10 mouse cellular contexts compared by ENCODE assay signal in the genomic region with DNA sequence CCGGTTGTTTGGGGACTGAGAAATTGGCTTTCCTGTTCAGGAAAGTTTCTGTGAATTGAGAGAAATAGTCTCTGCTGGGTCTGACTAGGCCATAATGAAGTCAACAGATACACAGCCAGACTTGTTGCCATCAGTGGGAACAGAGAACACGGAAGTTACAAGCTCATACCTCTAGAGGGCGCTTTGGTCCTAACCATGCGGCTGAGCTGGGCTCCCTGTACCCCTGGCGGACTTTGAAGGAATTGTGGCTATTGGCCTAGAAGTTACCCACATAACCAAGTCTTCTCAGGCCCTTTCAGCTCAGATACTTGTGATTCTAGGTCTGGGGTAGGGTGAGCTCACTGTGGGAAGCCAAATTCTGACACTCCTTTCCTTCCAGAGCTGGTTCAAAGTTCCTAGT. TPM values are rescaled to one million over a fixed set of nuclear protein-coding genes. Genes with fewer than 3 reads are reported as not detected.
A peak's percentile ranks its signal among the peaks of the same experiment; 100 is the strongest.
DNase-seq lines count a peak whose midpoint lies in the region; ATAC-seq lines count a peak whose summit lies in the region.
"Had no signal": no experiment of that assay in that cellular context is flagged by ENCODE, and none has a peak within 500 bp of the region (broad histone marks: within the 10 kb centered on the region; RNA-seq: fewer than 3 reads in every experiment).

No protein-coding gene starts in this region.

- H3K27me3 ChIP-seq in hindbrain, embryonic 11.5 days (ENCODE audit: control insufficient read depth, insufficient read depth, low read length), result no peaks in the 10 kb centered on the region
- H3K27me3 ChIP-seq in hindbrain, embryonic 13.5 days, result no peaks in the 10 kb centered on the region
- H3K27me3 ChIP-seq: embryonic facial prominence, embryonic 12.5 days; stomach, embryonic 15.5 days had no signal

- WGBS in hindbrain, embryonic 11.5 days, result 4% methylated on average over 5 of the region's 5 CpGs
- 6% methylated on average over 5 of the region's 5 CpGs for WGBS in hindbrain, embryonic 13.5 days

- no peak for ATAC-seq in hindbrain, embryonic 11.5 days (ENCODE audit: low FRiP score)
- no peak for ATAC-seq in hindbrain, embryonic 13.5 days (ENCODE audit: low FRiP score)
- ATAC-seq in megakaryocyte progenitor cell, adult 5-6 weeks (replicated peaks; ENCODE audit: poor library complexity), result peak; percentile 88

- H3K4me1 ChIP-seq in hindbrain, embryonic 11.5 days (replicated peaks; ENCODE audit: control insufficient read depth, insufficient read depth, low read length), result no peaks in the 10 kb centered on the region
- H3K4me1 ChIP-seq in hindbrain, embryonic 13.5 days (replicated peaks), result peaks cover 5% of the 10 kb centered on the region; the same call in 1 of the 2 replicates
- H3K4me1 ChIP-seq: embryonic facial prominence, embryonic 12.5 days had no signal

- no peak overlapping the region for H3K9ac ChIP-seq in hindbrain, embryonic 11.5 days (ENCODE audit: low read depth, low read length)
- no peak overlapping the region for H3K9ac ChIP-seq in hindbrain, embryonic 13.5 days
- H3K9ac ChIP-seq: embryonic facial prominence, embryonic 12.5 days; stomach, embryonic 15.5 days had no signal

- H3K27ac ChIP-seq in hindbrain, embryonic 11.5 days (ENCODE audit: low read depth, low read length), result no peak overlapping the region
- no peak overlapping the region for H3K27ac ChIP-seq in hindbrain, embryonic 13.5 days
- H3K27ac ChIP-seq: stomach, embryonic 15.5 days had no signal

- H3K4me2 ChIP-seq in hindbrain, embryonic 11.5 days (replicated peaks; ENCODE audit: low read depth, low read length), result no peak overlapping the region
- no peak overlapping the region for H3K4me2 ChIP-seq in hindbrain, embryonic 13.5 days
- H3K4me2 ChIP-seq: embryonic facial prominence, embryonic 12.5 days; stomach, embryonic 15.5 days had no signal

- DNase-seq in hindbrain, embryonic 11.5 days (ENCODE audit: low spot score), result peak; percentile 79
- DNase-seq in adrenal gland, adult 8-10 months, result peak; percentile 63
- peak; percentile 91 for DNase-seq in embryo, embryonic 11 days
- DNase-seq in heart, postnatal 10 days, result peak; percentile 86 to 90
- DNase-seq in left cerebral cortex, adult 11 months (ENCODE audit: low spot score), result peak; percentile 51
- peak; percentile 55 to 83 for DNase-seq in spleen, postnatal 10 days (ENCODE audit: low spot score in 2 of 2)

- H3K36me3 ChIP-seq in hindbrain, embryonic 11.5 days (ENCODE audit: control insufficient read depth, insufficient read depth, low read length), result no peaks in the 10 kb centered on the region
- no peaks in the 10 kb centered on the region for H3K36me3 ChIP-seq in hindbrain, embryonic 13.5 days
- H3K36me3 ChIP-seq: embryonic facial prominence, embryonic 12.5 days; stomach, embryonic 15.5 days had no signal

- no peaks in the 10 kb centered on the region for H3K9me3 ChIP-seq in hindbrain, embryonic 11.5 days (ENCODE audit: control insufficient read depth, low read length)
- no peaks in the 10 kb centered on the region for H3K9me3 ChIP-seq in hindbrain, embryonic 13.5 days
- H3K9me3 ChIP-seq: stomach, embryonic 15.5 days had no signal

- H3K4me3 ChIP-seq in hindbrain, embryonic 11.5 days (ENCODE audit: low read depth, low read length), result no peak overlapping the region
- H3K4me3 ChIP-seq in hindbrain, embryonic 13.5 days, result no peak overlapping the region
- H3K4me3 ChIP-seq: embryonic facial prominence, embryonic 12.5 days; stomach, embryonic 15.5 days had no signal

- intact Hi-C loops in heart, postnatal 10 days (cut with DNase I), result loop anchor here (1.0 to 5.0 kb wide), 5 partner anchors 60 to 294 kb away; a partner anchor contains a TSS

RNA-seq across cellular contexts. Expression of a gene that starts 6.9 kb away (rescaled TPM):
- polyA plus RNA-seq in hindbrain, embryonic 11.5 days (2014; fragmentation: Nextera tagmentation; extraction: Ambion mirVana), result 0.21 TPM in 1 of 2 replicates, not detected in the other
- not detected in 2 replicates for polyA plus RNA-seq in hindbrain, embryonic 13.5 days (2015; fragmentation: Nextera tagmentation; extraction: Ambion mirVana)
- 1 to 10 TPM; 2.5 to 4.6 (median 3.9) TPM for total RNA-seq in adrenal gland, adult 8-10 months (2022)
- 1 to 10 TPM; 2.4 to 2.8 TPM for total RNA-seq in heart, postnatal 10 days (2021)
- not detected in 2 replicates for total RNA-seq in megakaryocyte progenitor cell, adult 5-6 weeks (2015)
- not detected in 2 replicates for total RNA-seq in megakaryocyte progenitor cell, adult 5-6 weeks (2017)
- polyA plus RNA-seq: embryonic facial prominence, embryonic 12.5 days had no signal

RNA-seq across cellular contexts. Expression of a gene that starts 21.8 kb away (rescaled TPM):
- polyA plus RNA-seq in hindbrain, embryonic 11.5 days (2014; fragmentation: Nextera tagmentation; extraction: Ambion mirVana), result 0.95 TPM in 1 of 2 replicates, not detected in the other
- polyA plus RNA-seq in hindbrain, embryonic 13.5 days (2015; fragmentation: Nextera tagmentation; extraction: Ambion mirVana), result 1.4 and 2.6 TPM in 2 replicates
- 1 to 10 TPM in 3 of 4 experiments, under 1 TPM in 1; 0.87 to 3.2 (median 2.0) TPM for total RNA-seq in adrenal gland, adult 8-10 months (2022)
- total RNA-seq in heart, postnatal 10 days (2021), result 1 to 10 TPM in 1 of 2 experiments, under 1 TPM in 1; 0.72 to 2.3 TPM
- total RNA-seq in megakaryocyte progenitor cell, adult 5-6 weeks (2015), result 147 and 161 TPM in 2 replicates
- 168 and 196 TPM in 2 replicates for total RNA-seq in megakaryocyte progenitor cell, adult 5-6 weeks (2017)

RNA-seq across cellular contexts. Expression of a gene that starts 45.9 kb away (rescaled TPM):
- 0.06 and 0.21 TPM in 2 replicates for polyA plus RNA-seq in hindbrain, embryonic 11.5 days (2014; fragmentation: Nextera tagmentation; extraction: Ambion mirVana)
- 0.56 and 0.96 TPM in 2 replicates for polyA plus RNA-seq in hindbrain, embryonic 13.5 days (2015; fragmentation: Nextera tagmentation; extraction: Ambion mirVana)
- 10 to 100 TPM; 13.0 to 17.1 (median 14.1) TPM for total RNA-seq in adrenal gland, adult 8-10 months (2022)
- total RNA-seq in heart, postnatal 10 days (2021), result 10 to 100 TPM; 39.8 to 49.0 TPM
- 0.35 TPM in 1 of 2 replicates, not detected in the other for total RNA-seq in megakaryocyte progenitor cell, adult 5-6 weeks (2015)
- not detected in 2 replicates for total RNA-seq in megakaryocyte progenitor cell, adult 5-6 weeks (2017)
- polyA plus RNA-seq: stomach, embryonic 15.5 days had no signal

RNA-seq across cellular contexts. Expression of a gene that starts 51.3 kb away (rescaled TPM):
- not detected in 2 replicates for polyA plus RNA-seq in hindbrain, embryonic 11.5 days (2014; fragmentation: Nextera tagmentation; extraction: Ambion mirVana)
- 0.18 and 0.19 TPM in 2 replicates for polyA plus RNA-seq in hindbrain, embryonic 13.5 days (2015; fragmentation: Nextera tagmentation; extraction: Ambion mirVana)
- under 1 TPM in 1 of 4 experiments, not detected in 3; 0.14 TPM for total RNA-seq in adrenal gland, adult 8-10 months (2022)
- total RNA-seq in heart, postnatal 10 days (2021), result not detected
- not detected in 2 replicates for total RNA-seq in megakaryocyte progenitor cell, adult 5-6 weeks (2015)
- total RNA-seq in megakaryocyte progenitor cell, adult 5-6 weeks (2017), result not detected in 2 replicates
- polyA plus RNA-seq: embryonic facial prominence, embryonic 12.5 days; stomach, embryonic 15.5 days had no signal

Comparison
In these comparisons a context has a peak if more than half of its experiments do, and no peak if none do; other contexts are left out.
1. RNA of a gene that starts 21.8 kb away (total RNA-seq): 147 to 196 TPM in megakaryocyte progenitor cell, adult 5-6 weeks; 0.72 to 2.3 TPM in heart, postnatal 10 days and 0.87 to 3.2 TPM in adrenal gland, adult 8-10 months; every median in the first group is over 10 times any median in the second.
2. RNA of a gene that starts 45.9 kb away (total RNA-seq): 39.8 to 49.0 TPM in heart, postnatal 10 days and 13.0 to 17.1 TPM in adrenal gland, adult 8-10 months; 0.35 TPM in megakaryocyte progenitor cell, adult 5-6 weeks; every median in the first group is over 10 times any median in the second.
3. Peak in every context shown above with its lines, with median percentiles within 50 percentile points of each other: DNase-seq.